Mouse (Mus musculus) lung, embryonic 14.5 days (tissue): ENCODE measurements around the gene Bri3. TPM values are rescaled to one million over a fixed set of nuclear protein-coding genes. Genes with fewer than 3 reads are reported as not detected.

Experiments used
- ATAC-seq: fragments of 200-750 bp; cut with Nextera tagmentation; 2 replicates; pipeline ENCODE4 v1.8.0; 2017; ENCODE audit warnings: mild to moderate bottlenecking, moderate TSS enrichment, moderate library complexity; ENCODE audit not compliant: insufficient read depth
- DNase-seq: peaks from one replicate; pipeline ENCODE4 v3.0.0-alpha.2; 2015
- H3K27ac ChIP-seq: fragments of 300-500 bp; sonication (generic); 2 replicates; pipeline ENCODE4 v1.5.1; 2014; ENCODE audit warnings: low read depth, mild to moderate bottlenecking, moderate library complexity
- H3K27me3 ChIP-seq: fragments of 300-500 bp; sonication (generic); 2 replicates; pipeline ENCODE4 v1.6.1; 2014; ENCODE audit warnings: low read length, control low read depth; ENCODE audit not compliant: insufficient read depth
- H3K36me3 ChIP-seq: fragments of 300-500 bp; sonication (generic); 2 replicates; pipeline ENCODE4 v1.6.1; 2014; ENCODE audit warnings: control low read depth; ENCODE audit not compliant: insufficient read depth
- H3K4me1 ChIP-seq: fragments of 300-500 bp; sonication (generic); 2 replicates; pipeline ENCODE4 v1.6.1; 2014; ENCODE audit warnings: antibody characterized with exemption, control low read depth; ENCODE audit not compliant: insufficient read depth
- H3K4me2 ChIP-seq: fragments of 300-500 bp; sonication (generic); 2 replicates; pipeline ENCODE4 v1.6.1; 2014; ENCODE audit warnings: mild to moderate bottlenecking
- H3K4me3 ChIP-seq: fragments of 300-500 bp; sonication (generic); 2 replicates; pipeline ENCODE4 v1.5.1; 2014; ENCODE audit warnings: low read depth, low read length
- H3K9ac ChIP-seq: fragments of 300-500 bp; sonication (generic); 2 replicates; pipeline ENCODE4 v1.6.1; 2014
- H3K9me3 ChIP-seq: fragments of 300-500 bp; sonication (generic); 2 replicates; pipeline ENCODE4 v1.6.1; 2016; ENCODE audit warnings: low read depth, low read length, control low read depth
- CTCF ChIP-seq: IDR thresholded peaks from 2 replicates; pipeline ENCODE4 v1.5.1; 2016; ENCODE audit warnings: antibody characterized with exemption, low read depth
- WGBS: fragments of 180-500 bp; shearing (Covaris S2); extraction: QIAGEN DNeasy Blood & Tissue Kit; methylation state at CpG from one replicate; pipeline ENCODE4 v1.1.7; 2014; 5-methylcytosine and 5-hydroxymethylcytosine counted together
- polyA plus RNA-seq: library from polyadenylated mRNA; unstranded; fragments of >200 nt; fragmentation: Nextera tagmentation; extraction: Ambion mirVana; gene quantifications from 2 replicates; pipeline ENCODE4 v1.2.1, GENCODE M21; 2014

Bri3 gene
- polyA plus RNA-seq, 1 experiment from 2014 or later: 145 TPM

GRCm38 (mm10) chr5:144247906-144248585 is 3.8 kb downstream of the Bri3 start:
- Histone ChIP-seq H3K27ac (peak overlapping the region; percentile 44; the same call in 1 of the 2 replicates), H3K36me3 (no peaks in the 10 kb centered on the region), H3K9ac (no peak overlapping the region), H3K4me1 (peaks cover 6% of the 10 kb centered on the region), H3K4me2 (no peak overlapping the region), H3K27me3 (no peaks in the 10 kb centered on the region), H3K4me3 (no peak overlapping the region), H3K9me3 (0 out of 2 replicates have a peak, but pooled peaks cover 3% of the 10 kb centered on the region)
- TF ChIP-seq CTCF: no peak
- WGBS: 38% methylated on average over 10 of the region's 10 CpGs
- DNase-seq (peak; percentile 60), ATAC-seq (peak; percentile 53)

GRCm38 (mm10) chr5:144249871-144250270 is 5.6 kb downstream of the Bri3 start:
- 82% methylated on average over 3 of the region's 3 CpGs for WGBS
- no peak for DNase-seq

GRCm38 (mm10) chr5:144251876-144252577 is 7.8 kb downstream of the Bri3 start:
- Histone ChIP-seq H3K4me3 (no peak overlapping the region), H3K4me1 (peaks cover 10% of the 10 kb centered on the region), H3K27ac (no peak overlapping the region), H3K9ac (no peak overlapping the region), H3K36me3 (no peaks in the 10 kb centered on the region), H3K9me3 (0 out of 2 replicates have a peak, but pooled peaks cover 3% of the 10 kb centered on the region), H3K27me3 (no peaks in the 10 kb centered on the region), H3K4me2 (no peak overlapping the region)
- DNase-seq (no peak), ATAC-seq (no peak)
- TF ChIP-seq CTCF: no peak
- WGBS: 86% methylated on average over 13 of the region's 13 CpGs

More at GRCm38 (mm10) chr5:144249871-144250270, 5.6 kb downstream of the Bri3 start:
- no peak for ATAC-seq
- Histone ChIP-seq H3K9me3 (0 out of 2 replicates have a peak, but pooled peaks cover 3% of the 10 kb centered on the region), H3K4me1 (peaks cover 6% of the 10 kb centered on the region), H3K27me3 (no peaks in the 10 kb centered on the region), H3K27ac (no peak overlapping the region), H3K4me3 (no peak overlapping the region), H3K9ac (no peak overlapping the region), H3K36me3 (no peaks in the 10 kb centered on the region), H3K4me2 (no peak overlapping the region)
- peak; percentile 50; the same call in 1 of the 2 replicates for TF ChIP-seq CTCF

GRCm38 (mm10) chr5:144253212-144253611 is 9.0 kb downstream of the Bri3 start:
- H3K9ac ChIP-seq: no peak overlapping the region
- peaks cover 12% of the 10 kb centered on the region for H3K4me1 ChIP-seq
- 63% methylated on average over 4 of the region's 4 CpGs for WGBS

GRCm38 (mm10) chr5:144254122-144254810 is 10.0 kb downstream of the Bri3 start:
- H3K36me3 ChIP-seq: peaks cover 7% of the 10 kb centered on the region; the same call in 1 of the 2 replicates
- ATAC-seq: peak; percentile 18
- peak overlapping the region; percentile 79 for H3K4me2 ChIP-seq
- H3K4me3 ChIP-seq: peak overlapping the region; percentile 95
- no peak for TF ChIP-seq CTCF
- peaks cover 12% of the 10 kb centered on the region for H3K4me1 ChIP-seq
- WGBS: 50% methylated on average over 16 of the region's 16 CpGs
- H3K9ac ChIP-seq: peak overlapping the region; percentile 40; the same call in 1 of the 2 replicates
- peak; percentile 62 for DNase-seq
- 0 out of 2 replicates have a peak, but pooled peaks cover 3% of the 10 kb centered on the region for H3K9me3 ChIP-seq
- H3K27ac ChIP-seq: peak overlapping the region; percentile 27; the same call in 1 of the 2 replicates
- no peaks in the 10 kb centered on the region for H3K27me3 ChIP-seq

More at GRCm38 (mm10) chr5:144253212-144253611, 9.0 kb downstream of the Bri3 start:
- no peak for ATAC-seq
- 0 out of 2 replicates have a peak, but pooled peaks cover 3% of the 10 kb centered on the region for H3K9me3 ChIP-seq
- no peak for TF ChIP-seq CTCF
- DNase-seq: no peak
- no peak overlapping the region for H3K4me3 ChIP-seq
- no peaks in the 10 kb centered on the region for H3K27me3 ChIP-seq
- no peak overlapping the region for H3K27ac ChIP-seq
- no peak overlapping the region for H3K4me2 ChIP-seq
- no peaks in the 10 kb centered on the region for H3K36me3 ChIP-seq

- Histone ChIP-seq H3K27me3 (no peaks in the 10 kb centered on the region), H3K4me2 (peak overlapping the region; percentile 79), H3K4me1 (peaks cover 12% of the 10 kb centered on the region), H3K27ac (peak overlapping the region; percentile 96), H3K9ac (peak overlapping the region; percentile 91), H3K9me3 (0 out of 2 replicates have a peak, but pooled peaks cover 2% of the 10 kb centered on the region), H3K36me3 (peaks cover 9% of the 10 kb centered on the region; the same call in 1 of the 2 replicates), H3K4me3 (peak overlapping the region; percentile 95)
- TF ChIP-seq CTCF: no peak
- ATAC-seq (peak; percentile 79), DNase-seq (peak; percentile 93)
- under 1% methylated on average over 67 of the region's 84 CpGs for WGBS
These were observed 10.8 kb downstream of the Bri3 start for GRCm38 (mm10) chr5:144254811-144255631.
